Mouse (Mus musculus): Measurements from ENCODE around the gene Teddm1a.

DNA sequence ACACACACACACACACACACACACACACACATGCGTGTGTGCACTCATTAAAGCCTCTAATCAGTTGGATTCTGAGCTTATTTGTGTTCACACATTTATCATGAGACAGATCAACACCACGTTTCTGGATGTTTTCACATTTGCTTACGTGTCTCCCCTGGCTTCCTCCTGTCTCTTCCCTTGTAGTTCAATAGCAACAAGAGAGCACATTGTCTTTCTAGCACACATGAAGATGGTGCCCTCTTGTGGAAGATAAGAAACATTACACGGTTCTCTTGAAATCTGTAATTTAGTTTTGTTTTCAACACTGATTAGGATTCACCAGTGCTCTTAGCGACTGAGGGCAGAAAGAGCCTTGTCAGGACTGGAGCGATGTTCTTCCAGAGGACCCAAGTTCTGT lies 44.7 kb upstream of the Teddm1a start:
- TF ChIP-seq EP300 (IDR thresholded peaks at IDR 0.05) (no peak), CTCF (IDR thresholded peaks at IDR 0.05) (peak; percentile 83)

Data from lung, postnatal 0 days (tissue).